Mouse (Mus musculus): ENCODE measurements around the gene Ush2a.

- TF ChIP-seq POLR2A (IDR thresholded peaks at IDR 0.05; ENCODE audit: insufficient read depth, low read depth, low read length) (no peak), CTCF (IDR thresholded peaks at IDR 0.05) (no peak), EP300 (IDR thresholded peaks at IDR 0.05; ENCODE audit: insufficient read depth, low read depth, low read length) (no peak)
Measured at GRCm38 (mm10) chr1:188997921-188998320, 736.1 kb downstream of the Ush2a start.
